Mouse (Mus musculus) midbrain, embryonic 16.5 days (tissue): ENCODE data around the gene Slc1a6. TPM values are rescaled to one million over a fixed set of nuclear protein-coding genes. Genes with fewer than 3 reads are reported as not detected.
"Not testable (repeated sequence)": the region's sequence is repeated elsewhere in the genome, so short reads cannot be mapped to it uniquely, and the experiment has no call there.

Source experiments
- ATAC-seq: fragments of 200-750 bp; cut with Nextera tagmentation; 2 replicates; pipeline ENCODE4 v1.8.0; 2017; ENCODE audit warnings: moderate TSS enrichment
- H3K27ac ChIP-seq: fragments of 300-500 bp; sonication (generic); 2 replicates; pipeline ENCODE4 v1.5.1; 2014; ENCODE audit warnings: mild to moderate bottlenecking, low read length, mixed read lengths
- H3K27me3 ChIP-seq: fragments of 300-500 bp; sonication (generic); 2 replicates; pipeline ENCODE4 v1.6.1; 2014; ENCODE audit warnings: low read depth, low read length, mixed read lengths; ENCODE audit not compliant: control insufficient read depth, insufficient read depth
- H3K36me3 ChIP-seq: fragments of 300-500 bp; sonication (generic); 2 replicates; pipeline ENCODE4 v1.6.1; 2014; ENCODE audit warnings: mild to moderate bottlenecking, low read length, moderate library complexity, mixed read lengths; ENCODE audit not compliant: control insufficient read depth, insufficient read depth
- H3K4me1 ChIP-seq: fragments of 300-500 bp; sonication (generic); 2 replicates; pipeline ENCODE4 v1.6.1; 2014; ENCODE audit warnings: mild to moderate bottlenecking, low read length, mixed read lengths; ENCODE audit not compliant: control insufficient read depth, insufficient read depth
- H3K4me2 ChIP-seq: fragments of 300-500 bp; sonication (generic); 2 replicates; pipeline ENCODE4 v1.6.1; 2014; ENCODE audit warnings: mild to moderate bottlenecking, low read length, mixed read lengths
- H3K4me3 ChIP-seq: fragments of 300-500 bp; sonication (generic); 2 replicates; pipeline ENCODE4 v1.5.1; 2014; ENCODE audit warnings: low read depth, mild to moderate bottlenecking, low read length, moderate library complexity, mixed read lengths
- H3K9ac ChIP-seq: fragments of 300-500 bp; sonication (generic); 2 replicates; pipeline ENCODE4 v1.6.1; 2014; ENCODE audit warnings: low read depth, low read length, mixed read lengths
- H3K9me3 ChIP-seq: fragments of 300-500 bp; sonication (generic); replicated peaks from 2 replicates; pipeline ENCODE4 v1.6.1; 2014; ENCODE audit warnings: mild to moderate bottlenecking, low read length, mixed read lengths; ENCODE audit not compliant: control insufficient read depth, poor library complexity, severe bottlenecking
- WGBS: fragments of 180-500 bp; shearing (Covaris S2); extraction: QIAGEN DNeasy Blood & Tissue Kit; methylation state at CpG from one replicate; pipeline ENCODE4 v1.1.7; 2014; 5-methylcytosine and 5-hydroxymethylcytosine counted together
- polyA plus RNA-seq: library from polyadenylated mRNA; unstranded; fragments of >200 nt; fragmentation: Nextera tagmentation; extraction: Ambion mirVana; gene quantifications from 2 replicates; pipeline ENCODE4 v1.2.1, GENCODE M21; 2015

Gene Slc1a6
- polyA plus RNA-seq, 1 experiment from 2014 or later = 23.9 TPM

- Histone ChIP-seq H3K27me3 (no peaks in the 10 kb centered on the region), H3K4me3 (no peak overlapping the region), H3K4me2 (no peak overlapping the region), H3K27ac (no peak overlapping the region), H3K9me3 (no peaks in the 10 kb centered on the region), H3K9ac (no peak overlapping the region), H3K36me3 (no peaks in the 10 kb centered on the region), H3K4me1 (peaks cover 11% of the 10 kb centered on the region)
- 27% methylated on average over 6 of the region's 6 CpGs for WGBS
- ATAC-seq = no peak
Observed at GRCm38 (mm10) chr10:78756021-78756420, 24.3 kb upstream of the Slc1a6 start.

- Histone ChIP-seq H3K9me3 (peaks cover 7% of the 10 kb centered on the region), H3K27ac (no peak overlapping the region), H3K4me3 (no peak overlapping the region), H3K4me1 (no peaks in the 10 kb centered on the region), H3K9ac (no peak overlapping the region), H3K27me3 (no peaks in the 10 kb centered on the region), H3K36me3 (0 out of 2 replicates have a peak, but pooled peaks cover 3% of the 10 kb centered on the region), H3K4me2 (no peak overlapping the region)
- WGBS = 89% methylated on average over 1 of the region's 1 CpGs
- no peak for ATAC-seq
Observed at GRCm38 (mm10) chr10:78765570-78765969, 14.7 kb upstream of the Slc1a6 start.

DNA sequence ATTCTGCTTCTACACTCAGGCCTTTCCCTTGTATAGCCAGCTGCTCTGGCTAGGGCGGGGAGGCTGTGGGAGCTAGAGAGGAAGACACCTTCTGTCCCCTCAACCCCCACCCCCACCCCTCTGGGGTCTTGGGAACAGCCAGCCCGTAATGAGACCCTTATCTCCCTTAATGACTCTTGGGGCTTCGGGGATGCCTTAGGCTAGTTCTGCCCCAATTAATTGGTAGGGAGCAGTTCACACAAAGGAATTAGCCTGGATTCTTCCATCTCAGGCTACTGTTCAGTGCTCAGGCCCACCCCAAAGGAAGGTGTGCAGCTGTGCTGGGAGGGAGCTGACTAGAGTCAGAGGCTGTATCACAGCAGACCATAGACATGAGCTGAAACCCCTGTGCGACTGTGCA is 4.5 kb upstream of the Slc1a6 start:
- H3K9me3 ChIP-seq = no peaks in the 10 kb centered on the region
- no peak overlapping the region for H3K4me2 ChIP-seq
- no peaks in the 10 kb centered on the region for H3K27me3 ChIP-seq
- no peak overlapping the region for H3K4me3 ChIP-seq
- peaks cover 2% of the 10 kb centered on the region for H3K4me1 ChIP-seq
- no peak; the same call in 1 of the 2 replicates for ATAC-seq
- H3K27ac ChIP-seq = no peak overlapping the region
- no peak overlapping the region for H3K9ac ChIP-seq
- H3K36me3 ChIP-seq = no peaks in the 10 kb centered on the region
- WGBS = 25% methylated on average over 4 of the region's 4 CpGs

DNA sequence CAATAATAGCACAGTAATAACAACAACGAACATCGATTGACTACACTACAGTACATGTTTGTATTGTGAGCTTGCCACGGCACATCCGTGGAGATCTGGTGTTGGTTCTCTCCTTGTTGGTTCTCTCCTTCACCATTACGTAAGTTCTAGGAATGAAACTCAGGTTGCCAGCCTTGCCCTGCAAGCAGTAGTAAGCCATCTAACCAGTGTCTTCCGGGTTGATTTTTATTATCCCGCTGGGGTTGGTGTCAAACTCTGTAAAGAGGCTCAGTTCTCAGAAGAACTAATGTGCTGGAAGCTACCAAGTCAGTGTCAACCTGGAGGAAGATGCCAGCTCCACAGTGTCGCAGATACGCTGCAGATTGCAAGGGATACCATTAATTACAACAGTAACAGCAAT is 769 bp upstream of the Slc1a6 start:
- Histone ChIP-seq H3K9ac (peak overlapping the region; percentile 84), H3K36me3 (no peaks in the 10 kb centered on the region), H3K4me1 (peaks cover 11% of the 10 kb centered on the region), H3K27me3 (no peaks in the 10 kb centered on the region), H3K4me3 (peak overlapping the region; percentile 64), H3K27ac (peak overlapping the region; percentile 45), H3K4me2 (peak overlapping the region; percentile 86), H3K9me3 (no peaks in the 10 kb centered on the region)
- ATAC-seq = no peak
- WGBS = 59% methylated on average over 9 of the region's 9 CpGs

DNA sequence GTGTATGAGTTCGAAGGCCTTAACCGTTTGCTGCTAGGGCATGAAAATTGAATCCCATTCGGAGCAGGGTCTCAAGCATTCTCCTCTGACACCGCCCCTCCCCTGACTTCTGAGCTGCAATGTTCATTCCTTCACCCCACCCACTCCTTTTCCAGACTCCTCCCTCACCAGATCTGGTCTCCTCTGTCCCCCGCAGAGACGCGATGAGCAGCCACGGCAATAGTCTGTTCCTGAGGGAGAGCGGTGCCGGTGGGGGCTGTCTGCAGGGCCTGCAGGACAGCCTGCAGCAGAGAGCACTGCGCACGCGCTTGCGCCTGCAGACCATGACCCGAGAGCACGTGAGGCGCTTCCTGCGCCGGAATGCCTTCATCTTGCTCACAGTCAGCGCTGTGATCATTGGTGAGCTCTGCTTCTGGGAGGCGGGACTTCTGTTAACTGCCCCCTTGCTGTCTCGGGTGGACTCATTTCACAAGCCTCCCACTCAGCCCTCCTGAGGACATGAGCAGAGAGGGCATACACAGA is 7.3 kb downstream of the Slc1a6 start:
- no peaks in the 10 kb centered on the region for H3K9me3 ChIP-seq
- H3K36me3 ChIP-seq = no peaks in the 10 kb centered on the region
- H3K4me3 ChIP-seq = peak overlapping the region; percentile 65
- peak overlapping the region; percentile 77 for H3K4me2 ChIP-seq
- no peaks in the 10 kb centered on the region for H3K27me3 ChIP-seq
- ATAC-seq = peak; percentile 98
- H3K4me1 ChIP-seq = peaks cover 8% of the 10 kb centered on the region
- WGBS = 5% methylated on average over 22 of the region's 22 CpGs
- H3K9ac ChIP-seq = peak overlapping the region; percentile 88
- H3K27ac ChIP-seq = peak overlapping the region; percentile 90

- Histone ChIP-seq H3K9ac (no peak overlapping the region), H3K9me3 (no peaks in the 10 kb centered on the region), H3K27me3 (no peaks in the 10 kb centered on the region), H3K27ac (no peak overlapping the region), H3K4me1 (peaks cover 8% of the 10 kb centered on the region), H3K4me2 (no peak overlapping the region), H3K36me3 (no peaks in the 10 kb centered on the region), H3K4me3 (no peak overlapping the region)
- WGBS = 58% methylated on average over 1 of the region's 1 CpGs
- no peak for ATAC-seq
Observed at GRCm38 (mm10) chr10:78790561-78790960, 10.3 kb downstream of the Slc1a6 start.

DNA sequence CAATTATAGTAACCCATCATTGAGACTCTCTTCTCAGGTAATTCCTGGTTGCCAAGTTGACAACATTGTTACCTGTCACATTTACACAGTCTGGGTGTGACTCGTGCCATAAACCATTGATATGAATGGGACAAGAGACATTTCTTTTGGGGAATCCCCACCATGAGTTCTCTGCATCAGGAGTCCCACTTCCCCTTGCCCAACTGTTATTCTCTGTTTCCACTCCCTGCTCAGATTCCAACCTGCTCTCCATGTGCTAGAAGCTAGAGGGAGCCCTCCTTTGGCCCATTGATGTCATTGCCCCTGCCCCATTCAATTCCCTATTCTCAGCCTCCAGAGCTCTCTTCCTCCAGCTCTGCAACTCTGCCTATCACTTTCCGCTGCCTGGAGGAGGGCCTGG is 21.2 kb downstream of the Slc1a6 start:
- 80% methylated on average over 2 of the region's 2 CpGs for WGBS
- H3K9ac ChIP-seq = no peak overlapping the region
- H3K4me1 ChIP-seq = no peaks in the 10 kb centered on the region
- no peaks in the 10 kb centered on the region for H3K9me3 ChIP-seq
- H3K27me3 ChIP-seq = no peaks in the 10 kb centered on the region
- no peak for ATAC-seq
- peaks cover 3% of the 10 kb centered on the region; the same call in 1 of the 2 replicates for H3K36me3 ChIP-seq
- no peak overlapping the region for H3K4me2 ChIP-seq
- H3K4me3 ChIP-seq = no peak overlapping the region
- no peak overlapping the region for H3K27ac ChIP-seq

GRCm38 (mm10) chr10:78812358-78813060 is 32.2 kb downstream of the Slc1a6 start:
- peak; percentile 94 for ATAC-seq
- H3K27me3 ChIP-seq = no peaks in the 10 kb centered on the region
- WGBS = 29% methylated on average over 6 of the region's 6 CpGs
- peak overlapping the region; percentile 16; the same call in 1 of the 2 replicates for H3K4me2 ChIP-seq
- H3K9ac ChIP-seq = no peak overlapping the region
- H3K27ac ChIP-seq = no peak overlapping the region
- no peaks in the 10 kb centered on the region for H3K9me3 ChIP-seq
- peaks cover 11% of the 10 kb centered on the region for H3K36me3 ChIP-seq
- H3K4me3 ChIP-seq = no peak overlapping the region
- H3K4me1 ChIP-seq = peaks cover 5% of the 10 kb centered on the region; the same call in 1 of the 2 replicates

DNA sequence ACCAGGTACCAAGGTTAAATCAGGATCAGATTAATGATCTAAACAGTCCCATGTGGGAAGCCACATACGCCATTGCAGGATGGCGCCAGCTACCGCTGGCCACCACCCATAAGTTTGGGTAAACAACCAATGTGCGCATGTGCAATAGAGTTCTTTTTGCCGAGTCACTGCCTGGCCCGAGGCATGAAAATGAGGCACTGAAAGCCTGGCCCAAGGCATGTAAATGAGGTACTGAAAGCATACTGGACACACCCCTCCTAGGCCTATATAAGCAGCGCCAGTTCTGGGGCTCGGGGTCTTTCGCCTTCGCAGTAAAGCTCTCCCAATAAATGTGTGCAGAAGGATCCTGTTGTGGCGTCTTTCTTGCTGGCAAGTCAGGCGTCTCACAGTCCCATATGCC is 60.2 kb downstream of the Slc1a6 start:
- H3K36me3 ChIP-seq, H3K27me3 ChIP-seq, H3K9me3 ChIP-seq, H3K4me2 ChIP-seq, H3K9ac ChIP-seq, H3K4me1 ChIP-seq, H3K4me3 ChIP-seq, H3K27ac ChIP-seq, ATAC-seq: not testable (repeated sequence)
- 93% methylated on average over 12 of the region's 12 CpGs for WGBS
